Mouse (Mus musculus): ENCODE data around the gene Tmem220. TPM values are rescaled to one million over a fixed set of nuclear protein-coding genes. Genes with fewer than 3 reads are reported as not detected.

The Tmem220 gene
- polyA plus RNA-seq, 1 experiment from 2014 or later: 1.2 TPM

DNA sequence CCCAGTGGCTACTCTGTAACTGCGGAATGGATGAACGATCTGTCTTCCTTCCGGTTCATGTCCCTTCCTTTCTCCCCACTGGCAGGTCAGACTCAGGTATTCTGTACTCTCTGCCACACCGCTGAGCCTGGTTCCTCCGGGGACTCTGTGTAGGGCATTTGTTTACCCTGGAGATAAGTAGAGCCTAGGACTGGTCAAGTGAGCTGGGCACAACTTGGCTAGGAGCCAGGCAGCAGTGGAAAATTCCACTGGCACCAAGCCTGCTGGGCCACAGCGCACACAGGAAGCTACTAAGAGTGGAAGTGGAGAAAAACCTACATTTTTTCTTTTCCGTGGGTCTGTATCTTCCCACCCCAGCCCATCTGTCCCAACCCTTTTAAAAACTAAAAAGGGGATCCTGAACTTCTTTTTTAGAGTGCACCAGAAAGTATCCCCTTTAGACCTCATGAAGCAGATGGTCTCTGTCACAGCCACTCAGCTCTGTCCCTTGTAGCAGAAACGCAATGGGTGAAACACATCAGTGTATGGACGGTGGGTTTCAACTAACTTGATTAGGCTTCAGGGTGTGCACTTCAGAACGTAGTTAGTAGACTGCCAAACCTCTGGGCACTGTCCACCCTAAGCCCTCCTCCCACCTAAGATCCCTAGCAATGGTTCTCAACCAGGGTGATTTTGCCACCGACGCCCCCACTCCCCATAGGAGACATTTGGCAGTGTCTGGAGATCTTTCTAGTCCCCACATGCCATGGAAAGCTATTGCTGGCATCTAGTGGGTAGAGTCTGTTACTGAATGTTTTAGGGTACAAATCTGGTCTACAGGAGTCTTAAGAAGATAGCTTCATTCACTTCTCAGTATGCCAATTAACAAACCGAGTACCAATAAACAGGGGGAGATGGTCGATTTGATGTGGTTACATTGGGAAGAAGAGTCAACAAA, 26.2 kb upstream of the Tmem220 start:
- Histone ChIP-seq H3K4me2 (replicated peaks) (no peak overlapping the region), H3K36me3 (no peaks in the 10 kb centered on the region), H3K9ac (replicated peaks) (no peak overlapping the region), H3K27me3 (peaks cover 30% of the 10 kb centered on the region), H3K9me3 (no peaks in the 10 kb centered on the region), H3K4me1 (peaks cover 18% of the 10 kb centered on the region), H3K27ac (replicated peaks) (no peak overlapping the region), H3K4me3 (no peak overlapping the region)
- 82% methylated on average over 14 of the region's 14 CpGs for WGBS
- ATAC-seq (ENCODE audit: low FRiP score, low read depth): no peak

DNA sequence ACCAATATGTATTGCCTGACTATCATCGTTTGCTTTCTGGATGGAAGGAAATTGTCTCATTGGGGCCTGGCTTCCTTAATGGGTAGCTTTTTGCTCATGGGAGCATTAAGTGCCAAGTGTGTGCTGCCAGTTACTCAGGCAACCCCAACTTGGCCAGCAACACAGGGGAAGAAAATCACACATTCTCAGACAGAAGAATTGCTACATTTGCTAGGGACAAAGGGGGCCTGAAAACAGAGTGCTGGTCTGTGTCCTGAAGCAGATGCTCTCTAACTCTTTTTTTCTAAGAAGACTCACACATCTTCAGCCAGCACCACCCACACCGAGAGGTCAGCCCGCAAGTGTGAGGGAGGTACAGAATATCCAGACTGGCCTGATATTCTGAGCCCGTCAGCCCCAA, 24.3 kb upstream of the Tmem220 start:
- peaks cover 18% of the 10 kb centered on the region for H3K4me1 ChIP-seq
- 71% methylated on average over 4 of the region's 4 CpGs for WGBS
- H3K27me3 ChIP-seq: peaks cover 30% of the 10 kb centered on the region
- H3K4me2 ChIP-seq (replicated peaks): no peak overlapping the region
- H3K27ac ChIP-seq (replicated peaks): no peak overlapping the region
- H3K9ac ChIP-seq (replicated peaks): no peak overlapping the region
- ATAC-seq (ENCODE audit: low FRiP score, low read depth): no peak
- no peak overlapping the region for H3K4me3 ChIP-seq
- H3K9me3 ChIP-seq: no peaks in the 10 kb centered on the region
- no peaks in the 10 kb centered on the region for H3K36me3 ChIP-seq

DNA sequence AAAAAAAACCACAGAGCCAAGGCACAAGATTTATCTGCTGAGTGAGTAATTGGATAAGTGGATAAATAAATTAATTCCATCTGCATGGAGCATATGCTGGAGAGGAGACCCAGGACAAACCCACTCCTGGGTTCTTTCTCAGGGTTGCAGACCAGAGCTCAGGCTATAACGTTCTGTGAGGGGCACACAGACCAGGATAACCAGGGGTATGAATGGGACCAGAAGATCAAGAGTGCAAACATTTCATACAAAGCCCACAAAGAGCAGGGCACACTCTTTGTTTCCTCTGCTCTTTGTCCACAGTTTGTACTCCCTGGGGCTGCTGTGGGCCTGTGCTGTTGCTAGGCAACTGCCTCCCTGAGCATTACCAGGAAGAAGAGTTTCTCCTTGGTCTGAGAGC, 23.2 kb upstream of the Tmem220 start:
- Histone ChIP-seq H3K27me3 (peaks cover 30% of the 10 kb centered on the region), H3K4me3 (no peak overlapping the region), H3K4me1 (peaks cover 18% of the 10 kb centered on the region), H3K4me2 (replicated peaks) (no peak overlapping the region), H3K9me3 (no peaks in the 10 kb centered on the region), H3K9ac (replicated peaks) (no peak overlapping the region), H3K36me3 (no peaks in the 10 kb centered on the region), H3K27ac (replicated peaks) (peak overlapping the region; percentile 56)
- WGBS: 3% methylated on average over 1 of the region's 1 CpGs
- peak; percentile 70 for ATAC-seq (ENCODE audit: low FRiP score, low read depth)

DNA sequence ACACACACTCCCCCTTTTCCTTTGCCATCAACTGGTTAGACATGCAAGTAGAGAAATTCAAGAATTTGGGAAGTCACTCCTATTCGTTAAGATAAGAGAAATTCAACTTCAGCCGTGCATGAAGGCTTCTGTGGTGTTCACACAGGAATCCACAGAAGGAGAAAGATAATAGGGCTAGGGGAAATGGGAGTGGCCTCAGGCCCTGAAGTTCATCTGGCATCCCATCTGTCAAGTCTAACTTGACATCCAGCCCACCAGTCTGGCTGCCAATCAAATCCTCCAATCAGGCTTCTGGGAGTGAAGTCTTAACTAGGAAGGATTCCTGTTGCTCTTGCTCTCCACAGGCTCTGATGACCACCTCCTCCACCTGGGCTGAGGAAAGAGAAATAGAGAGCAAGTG, 22.0 kb upstream of the Tmem220 start:
- no peak for ATAC-seq (ENCODE audit: low FRiP score, low read depth)
- no peak overlapping the region for H3K4me2 ChIP-seq (replicated peaks)
- peaks cover 18% of the 10 kb centered on the region for H3K4me1 ChIP-seq
- H3K27me3 ChIP-seq: peaks cover 23% of the 10 kb centered on the region
- no peak overlapping the region for H3K4me3 ChIP-seq
- no peaks in the 10 kb centered on the region for H3K9me3 ChIP-seq
- no peaks in the 10 kb centered on the region for H3K36me3 ChIP-seq
- no peak overlapping the region for H3K27ac ChIP-seq (replicated peaks)
- no peak overlapping the region for H3K9ac ChIP-seq (replicated peaks)
- WGBS: 68% methylated on average over 2 of the region's 2 CpGs

DNA sequence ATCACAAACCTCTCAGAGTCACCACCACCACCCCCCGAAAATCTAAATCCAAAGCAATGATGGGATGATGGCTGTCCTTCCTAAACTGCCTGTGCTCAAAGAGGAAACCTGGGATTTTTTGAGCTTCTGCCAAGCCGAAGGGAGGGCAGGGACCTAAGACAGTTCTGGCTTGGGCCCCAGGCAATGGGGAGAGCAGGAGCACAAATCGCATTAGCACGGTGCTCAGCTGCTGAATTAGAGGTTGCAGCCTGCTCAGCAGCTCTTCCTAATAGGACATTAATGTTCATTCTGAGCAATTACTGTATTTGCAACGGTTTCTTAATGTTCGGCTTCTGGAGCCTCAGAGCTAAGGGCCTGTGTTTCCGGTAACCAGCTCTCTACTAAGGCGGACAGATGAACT, 17.0 kb upstream of the Tmem220 start:
- Histone ChIP-seq H3K4me3 (no peak overlapping the region), H3K9me3 (no peaks in the 10 kb centered on the region), H3K9ac (replicated peaks) (no peak overlapping the region), H3K4me2 (replicated peaks) (no peak overlapping the region), H3K4me1 (peaks cover 14% of the 10 kb centered on the region), H3K36me3 (no peaks in the 10 kb centered on the region), H3K27me3 (peaks cover 16% of the 10 kb centered on the region), H3K27ac (replicated peaks) (no peak overlapping the region)
- 77% methylated on average over 8 of the region's 8 CpGs for WGBS
- no peak for ATAC-seq (ENCODE audit: low FRiP score, low read depth)

DNA sequence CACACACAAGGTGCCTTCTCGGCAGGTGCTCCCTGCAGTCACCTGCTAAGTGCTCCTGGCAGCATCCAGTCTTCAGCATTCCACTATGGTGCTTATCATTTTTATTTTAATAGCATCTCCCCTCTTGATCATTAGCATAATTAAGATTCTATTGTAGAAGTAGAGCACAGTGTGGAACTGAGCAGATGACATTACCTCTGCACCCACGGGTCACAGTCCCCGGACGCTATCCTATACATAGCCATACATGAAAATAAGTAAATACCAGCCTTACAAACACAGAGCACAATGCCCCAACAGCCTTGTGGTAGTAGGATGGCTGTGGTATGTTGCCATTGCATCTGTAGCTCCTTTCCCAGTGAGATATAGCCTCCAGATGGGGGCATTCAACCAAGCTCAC, 16.4 kb upstream of the Tmem220 start:
- Histone ChIP-seq H3K36me3 (no peaks in the 10 kb centered on the region), H3K4me3 (no peak overlapping the region), H3K27ac (replicated peaks) (no peak overlapping the region), H3K27me3 (peaks cover 16% of the 10 kb centered on the region), H3K4me1 (peaks cover 14% of the 10 kb centered on the region), H3K9ac (replicated peaks) (no peak overlapping the region), H3K4me2 (replicated peaks) (no peak overlapping the region), H3K9me3 (no peaks in the 10 kb centered on the region)
- WGBS: 97% methylated on average over 4 of the region's 4 CpGs
- no peak for ATAC-seq (ENCODE audit: low FRiP score, low read depth)

DNA sequence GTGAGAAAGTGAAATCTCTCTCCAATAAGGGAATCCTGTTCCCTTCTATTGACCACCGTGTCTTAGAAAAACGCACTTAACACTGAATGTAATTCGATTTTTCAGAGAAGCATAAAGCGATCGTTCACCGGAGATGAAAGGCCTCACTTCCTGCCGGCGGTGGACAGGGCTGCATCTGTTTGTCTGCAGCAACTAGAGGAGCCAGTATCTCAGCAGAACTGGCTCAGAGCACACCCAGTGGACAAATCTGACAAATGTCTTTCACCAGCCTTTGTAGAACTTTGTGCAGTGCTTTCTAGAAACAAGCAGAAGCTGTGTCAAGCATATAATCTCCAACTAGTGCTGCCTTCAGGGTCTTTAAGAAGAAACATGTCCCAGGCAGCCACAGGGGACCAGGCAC, 14.5 kb upstream of the Tmem220 start:
- H3K4me1 ChIP-seq: peaks cover 14% of the 10 kb centered on the region
- H3K4me2 ChIP-seq (replicated peaks): peak overlapping the region; percentile 14; the same call in 1 of the 2 replicates
- no peaks in the 10 kb centered on the region for H3K9me3 ChIP-seq
- no peak overlapping the region for H3K4me3 ChIP-seq
- 12% methylated on average over 8 of the region's 8 CpGs for WGBS
- ATAC-seq (ENCODE audit: low FRiP score, low read depth): no peak
- no peak overlapping the region for H3K9ac ChIP-seq (replicated peaks)
- peaks cover 19% of the 10 kb centered on the region for H3K27me3 ChIP-seq
- no peaks in the 10 kb centered on the region for H3K36me3 ChIP-seq
- no peak overlapping the region; the same call in 1 of the 2 replicates for H3K27ac ChIP-seq (replicated peaks)

DNA sequence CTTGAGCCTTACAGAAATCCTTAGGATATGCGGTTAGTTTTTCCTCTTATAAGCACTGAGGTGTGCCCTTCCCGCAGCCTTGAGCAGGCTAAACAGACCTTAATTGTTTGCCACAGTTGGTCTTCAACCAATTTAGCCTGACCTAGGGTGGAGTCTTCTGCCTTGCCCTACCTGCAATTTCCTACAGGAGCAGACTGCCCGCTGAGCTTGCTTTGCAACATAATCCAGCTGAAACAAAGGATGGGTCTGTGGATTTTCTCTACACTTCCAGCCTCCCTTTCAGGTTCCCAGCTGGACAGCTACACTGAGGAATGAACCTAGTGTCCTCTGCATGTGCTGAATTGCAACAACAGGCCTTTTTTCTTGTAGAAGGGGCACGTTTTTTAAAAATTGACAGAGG, 13.3 kb upstream of the Tmem220 start:
- Histone ChIP-seq H3K27me3 (peaks cover 22% of the 10 kb centered on the region), H3K4me1 (peaks cover 14% of the 10 kb centered on the region), H3K4me3 (no peak overlapping the region), H3K9ac (replicated peaks) (no peak overlapping the region), H3K36me3 (no peaks in the 10 kb centered on the region), H3K9me3 (no peaks in the 10 kb centered on the region), H3K4me2 (replicated peaks) (no peak overlapping the region), H3K27ac (replicated peaks) (no peak overlapping the region)
- 9% methylated on average over 4 of the region's 4 CpGs for WGBS
- no peak for ATAC-seq (ENCODE audit: low FRiP score, low read depth)

DNA sequence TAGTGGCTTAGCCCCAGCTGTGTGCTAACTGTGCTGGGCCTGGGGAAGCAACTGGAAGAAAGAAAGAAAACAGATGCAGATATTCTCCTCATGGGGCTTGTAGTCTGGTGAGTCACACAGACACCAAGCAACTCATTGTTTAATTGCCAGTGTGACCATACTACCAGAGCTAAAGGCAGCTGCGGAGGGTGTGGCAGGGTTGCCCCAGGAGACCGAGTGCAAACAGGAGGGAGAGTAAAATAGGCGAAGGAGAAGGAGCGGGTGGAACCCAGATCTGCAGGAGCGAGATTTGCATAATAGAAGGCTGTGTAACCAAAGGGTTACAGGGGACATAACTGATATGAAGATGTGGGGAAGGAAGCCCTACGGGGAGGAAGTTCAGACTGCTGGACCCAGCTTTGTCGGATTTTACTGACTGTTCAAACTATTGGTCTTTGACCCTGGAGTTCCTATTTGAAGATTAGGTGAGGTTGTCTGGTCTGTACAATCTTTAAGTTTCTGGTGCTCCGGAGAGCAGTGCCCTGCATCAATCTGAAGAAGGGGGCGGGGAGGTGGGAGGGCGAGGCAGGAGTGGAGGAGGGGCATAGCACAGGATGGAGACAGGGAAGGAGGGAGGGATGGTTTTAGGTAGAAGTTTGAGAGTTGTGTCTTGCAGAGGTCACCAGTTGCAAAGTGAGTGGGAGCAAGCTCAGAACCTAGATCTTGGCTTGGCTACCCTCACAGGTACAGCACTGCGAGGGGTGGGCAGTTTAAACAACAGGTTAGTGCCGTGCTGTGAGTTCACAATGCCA, 7.0 kb upstream of the Tmem220 start:
- Histone ChIP-seq H3K27me3 (peaks cover 44% of the 10 kb centered on the region), H3K4me1 (peaks cover 17% of the 10 kb centered on the region), H3K27ac (replicated peaks) (no peak overlapping the region; the same call in 1 of the 2 replicates), H3K9me3 (no peaks in the 10 kb centered on the region), H3K36me3 (no peaks in the 10 kb centered on the region), H3K4me2 (replicated peaks) (peak overlapping the region; percentile 26), H3K4me3 (no peak overlapping the region), H3K9ac (replicated peaks) (no peak overlapping the region)
- peak; percentile 63 for ATAC-seq (ENCODE audit: low FRiP score, low read depth)
- 4% methylated on average over 12 of the region's 12 CpGs for WGBS

DNA sequence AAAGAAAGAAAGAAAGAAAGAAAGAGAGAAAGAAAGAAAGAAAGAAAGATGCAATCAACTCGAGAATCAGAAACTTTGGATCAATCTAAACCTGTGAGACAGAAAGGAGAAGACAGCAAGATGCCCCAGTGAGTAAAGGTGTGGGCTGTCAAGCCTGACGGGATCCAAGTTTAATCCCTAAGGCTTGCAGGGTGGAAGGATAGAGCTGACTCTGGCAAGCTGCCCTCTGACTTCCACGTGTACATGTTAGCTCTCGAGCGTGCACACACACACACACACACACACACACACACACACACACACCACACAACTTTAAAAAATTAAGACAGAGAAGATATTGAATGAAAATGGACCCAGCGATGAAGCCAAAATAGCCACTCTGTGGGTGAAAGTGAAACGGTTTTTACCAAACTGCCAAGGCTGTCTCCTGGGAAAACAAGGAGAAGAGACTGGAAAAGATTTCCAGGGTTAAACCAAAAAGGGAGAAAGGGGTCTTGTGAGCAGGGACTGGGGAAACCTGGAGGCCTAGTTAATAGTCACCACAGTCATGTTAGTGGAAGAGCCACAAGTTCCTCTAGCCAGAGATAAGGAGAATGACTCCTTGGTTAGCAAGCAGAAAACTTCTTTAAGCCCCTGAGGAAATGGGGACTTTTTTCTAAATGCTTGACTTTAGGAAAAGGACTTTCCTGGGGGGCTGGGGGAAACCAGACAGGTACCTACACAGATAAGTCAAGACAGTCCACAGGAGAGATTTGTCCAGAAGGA, 5.1 kb upstream of the Tmem220 start:
- WGBS: 56% methylated on average over 7 of the region's 7 CpGs
- H3K9me3 ChIP-seq: no peaks in the 10 kb centered on the region
- no peak overlapping the region for H3K4me2 ChIP-seq (replicated peaks)
- no peak overlapping the region for H3K4me3 ChIP-seq
- H3K4me1 ChIP-seq: peaks cover 17% of the 10 kb centered on the region
- no peak overlapping the region for H3K27ac ChIP-seq (replicated peaks)
- ATAC-seq (ENCODE audit: low FRiP score, low read depth): no peak
- H3K36me3 ChIP-seq: no peaks in the 10 kb centered on the region
- no peak overlapping the region for H3K9ac ChIP-seq (replicated peaks)
- H3K27me3 ChIP-seq: peaks cover 44% of the 10 kb centered on the region

DNA sequence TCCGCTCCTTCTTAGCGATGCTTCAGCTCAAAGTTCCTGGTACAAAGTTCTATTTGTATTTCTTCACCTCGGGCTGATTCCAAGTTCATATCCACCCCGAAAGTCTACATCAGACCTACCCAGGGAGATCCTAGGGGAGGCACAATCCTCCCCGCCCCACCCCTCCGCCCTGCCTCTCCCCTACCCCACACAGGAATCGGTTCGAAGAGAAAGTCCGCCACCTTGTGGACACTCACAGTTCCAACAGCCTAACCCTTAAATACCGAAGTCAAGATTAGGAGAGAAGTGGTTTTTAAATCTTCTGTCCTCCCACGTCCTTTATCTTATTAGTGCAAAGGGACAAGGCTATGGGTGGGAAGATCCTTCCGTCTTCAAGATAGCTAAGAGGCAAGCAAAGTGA, 4.0 kb upstream of the Tmem220 start:
- Histone ChIP-seq H3K36me3 (no peaks in the 10 kb centered on the region), H3K4me1 (peaks cover 27% of the 10 kb centered on the region), H3K27ac (replicated peaks) (no peak overlapping the region), H3K27me3 (peaks cover 41% of the 10 kb centered on the region), H3K4me2 (replicated peaks) (peak overlapping the region; percentile 34), H3K4me3 (0 out of 2 replicates have a peak overlapping the region, but pooled peaks have one; percentile 1), H3K9me3 (no peaks in the 10 kb centered on the region), H3K9ac (replicated peaks) (no peak overlapping the region)
- WGBS: 3% methylated on average over 12 of the region's 12 CpGs
- no peak for ATAC-seq (ENCODE audit: low FRiP score, low read depth)

Measured in midbrain, embryonic 12.5 days (tissue).